Mouse (Mus musculus): ENCODE measurements around the gene Actl6a. TPM values are rescaled to one million over a fixed set of nuclear protein-coding genes. Genes with fewer than 3 reads are reported as not detected.
"Not testable (repeated sequence)": the region's sequence is repeated elsewhere in the genome, so short reads cannot be mapped to it uniquely, and the experiment has no call there.

Actl6a gene
- polyA plus RNA-seq, 1 experiment from 2014 or later: 55.3 TPM

GRCm38 (mm10) chr3:32690901-32691300 lies 15.2 kb upstream of the Actl6a start:
- no peak overlapping the region for H3K27ac ChIP-seq (ENCODE audit: low read depth, low read length)
- H3K9ac ChIP-seq (ENCODE audit: low read depth, low read length): no peak overlapping the region
- no peaks in the 10 kb centered on the region for H3K27me3 ChIP-seq (replicated peaks; ENCODE audit: control insufficient read depth, insufficient read depth, low read length)
- ATAC-seq: no peak
- no peaks in the 10 kb centered on the region for H3K4me1 ChIP-seq (ENCODE audit: control insufficient read depth, insufficient read depth, low read depth, low read length)
- no peak overlapping the region for H3K4me3 ChIP-seq (ENCODE audit: low read length)
- no peaks in the 10 kb centered on the region for H3K9me3 ChIP-seq (ENCODE audit: control insufficient read depth, low read length)
- H3K36me3 ChIP-seq (ENCODE audit: control insufficient read depth, insufficient read depth, low read length): no peaks in the 10 kb centered on the region
- 48% methylated on average over 1 of the region's 1 CpGs for WGBS
- H3K4me2 ChIP-seq (ENCODE audit: low read length): no peak overlapping the region

GRCm38 (mm10) chr3:32691841-32692240 lies 14.3 kb upstream of the Actl6a start:
- Histone ChIP-seq H3K9me3 (ENCODE audit: control insufficient read depth, low read length) (no peaks in the 10 kb centered on the region), H3K4me1 (ENCODE audit: control insufficient read depth, insufficient read depth, low read depth, low read length) (no peaks in the 10 kb centered on the region), H3K9ac (ENCODE audit: low read depth, low read length) (no peak overlapping the region), H3K27me3 (replicated peaks; ENCODE audit: control insufficient read depth, insufficient read depth, low read length) (no peaks in the 10 kb centered on the region), H3K4me2 (ENCODE audit: low read length) (no peak overlapping the region), H3K27ac (ENCODE audit: low read depth, low read length) (no peak overlapping the region), H3K36me3 (ENCODE audit: control insufficient read depth, insufficient read depth, low read length) (no peaks in the 10 kb centered on the region), H3K4me3 (ENCODE audit: low read length) (no peak overlapping the region)
- 79% methylated on average over 5 of the region's 5 CpGs for WGBS
- no peak for ATAC-seq

DNA sequence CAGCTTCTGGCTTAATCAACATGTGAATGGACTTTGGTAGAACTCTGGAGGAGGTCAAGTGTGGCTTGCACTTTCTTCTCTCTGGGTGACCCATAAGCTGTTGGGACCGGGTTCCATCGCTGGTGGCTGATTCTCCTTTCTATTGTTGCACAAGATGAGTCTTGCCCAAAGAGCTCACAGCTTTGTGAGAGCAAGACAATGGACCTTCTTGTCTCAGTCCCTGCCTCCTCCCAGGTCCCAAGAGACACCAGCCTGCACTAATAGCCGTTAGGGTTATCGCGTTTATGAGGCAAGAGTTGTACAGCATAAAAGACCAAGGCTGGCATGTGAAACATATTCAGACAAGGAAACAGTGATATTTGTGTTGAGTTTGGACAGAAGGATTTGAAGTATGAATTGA lies 11.9 kb upstream of the Actl6a start:
- H3K36me3 ChIP-seq (ENCODE audit: control insufficient read depth, insufficient read depth, low read length): no peaks in the 10 kb centered on the region
- no peak overlapping the region for H3K9ac ChIP-seq (ENCODE audit: low read depth, low read length)
- no peaks in the 10 kb centered on the region for H3K4me1 ChIP-seq (ENCODE audit: control insufficient read depth, insufficient read depth, low read depth, low read length)
- H3K4me2 ChIP-seq (ENCODE audit: low read length): no peak overlapping the region
- H3K27me3 ChIP-seq (replicated peaks; ENCODE audit: control insufficient read depth, insufficient read depth, low read length): no peaks in the 10 kb centered on the region
- no peaks in the 10 kb centered on the region for H3K9me3 ChIP-seq (ENCODE audit: control insufficient read depth, low read length)
- H3K27ac ChIP-seq (ENCODE audit: low read depth, low read length): no peak overlapping the region
- ATAC-seq: no peak
- no peak overlapping the region for H3K4me3 ChIP-seq (ENCODE audit: low read length)
- 54% methylated on average over 5 of the region's 5 CpGs for WGBS

GRCm38 (mm10) chr3:32694737-32695582 lies 11.1 kb upstream of the Actl6a start:
- Histone ChIP-seq H3K9me3 (ENCODE audit: control insufficient read depth, low read length) (no peaks in the 10 kb centered on the region), H3K4me3 (ENCODE audit: low read length) (no peak overlapping the region), H3K4me1 (ENCODE audit: control insufficient read depth, insufficient read depth, low read depth, low read length) (no peaks in the 10 kb centered on the region), H3K27ac (ENCODE audit: low read depth, low read length) (no peak overlapping the region), H3K27me3 (replicated peaks; ENCODE audit: control insufficient read depth, insufficient read depth, low read length) (no peaks in the 10 kb centered on the region), H3K4me2 (ENCODE audit: low read length) (no peak overlapping the region), H3K36me3 (ENCODE audit: control insufficient read depth, insufficient read depth, low read length) (no peaks in the 10 kb centered on the region), H3K9ac (ENCODE audit: low read depth, low read length) (no peak overlapping the region)
- WGBS: 81% methylated on average over 12 of the region's 12 CpGs
- ATAC-seq: no peak

DNA sequence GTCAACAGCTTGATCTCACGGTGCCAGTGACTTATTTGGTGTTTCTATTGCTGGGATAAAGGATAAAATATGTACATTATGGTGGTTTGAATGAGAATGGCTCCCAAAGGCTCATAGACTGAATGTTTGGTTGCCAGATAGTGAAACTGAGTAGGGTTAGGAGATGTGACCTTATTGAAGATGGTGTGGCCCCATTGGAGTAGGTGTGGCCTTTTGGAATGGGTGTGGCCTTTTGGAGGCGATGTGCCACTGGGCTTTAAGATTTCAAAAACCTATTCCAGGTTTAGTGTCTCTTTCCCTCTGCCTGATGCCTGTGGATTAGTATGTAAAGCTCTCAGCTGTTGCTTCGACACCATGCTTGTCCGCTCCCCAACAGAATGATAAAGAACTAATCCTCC lies 10.5 kb upstream of the Actl6a start:
- WGBS: 83% methylated on average over 4 of the region's 4 CpGs
- no peak for ATAC-seq
- Histone ChIP-seq H3K4me2 (ENCODE audit: low read length) (no peak overlapping the region), H3K9ac (ENCODE audit: low read depth, low read length) (no peak overlapping the region), H3K27me3 (replicated peaks; ENCODE audit: control insufficient read depth, insufficient read depth, low read length) (no peaks in the 10 kb centered on the region), H3K36me3 (ENCODE audit: control insufficient read depth, insufficient read depth, low read length) (no peaks in the 10 kb centered on the region), H3K27ac (ENCODE audit: low read depth, low read length) (no peak overlapping the region), H3K9me3 (ENCODE audit: control insufficient read depth, low read length) (no peaks in the 10 kb centered on the region), H3K4me3 (ENCODE audit: low read length) (no peak overlapping the region), H3K4me1 (ENCODE audit: control insufficient read depth, insufficient read depth, low read depth, low read length) (no peaks in the 10 kb centered on the region)

GRCm38 (mm10) chr3:32698228-32698863 lies 7.8 kb upstream of the Actl6a start:
- no peaks in the 10 kb centered on the region for H3K4me1 ChIP-seq (ENCODE audit: control insufficient read depth, insufficient read depth, low read depth, low read length)
- H3K27ac ChIP-seq (ENCODE audit: low read depth, low read length): no peak overlapping the region
- H3K9me3 ChIP-seq (ENCODE audit: control insufficient read depth, low read length): no peaks in the 10 kb centered on the region
- ATAC-seq: peak; percentile 92
- no peak overlapping the region for H3K9ac ChIP-seq (ENCODE audit: low read depth, low read length)
- no peak overlapping the region for H3K4me3 ChIP-seq (ENCODE audit: low read length)
- no peaks in the 10 kb centered on the region for H3K27me3 ChIP-seq (replicated peaks; ENCODE audit: control insufficient read depth, insufficient read depth, low read length)
- no peak overlapping the region for H3K4me2 ChIP-seq (ENCODE audit: low read length)
- H3K36me3 ChIP-seq (ENCODE audit: control insufficient read depth, insufficient read depth, low read length): no peaks in the 10 kb centered on the region
- 29% methylated on average over 7 of the region's 7 CpGs for WGBS

- not testable (repeated sequence) for H3K4me3 ChIP-seq (ENCODE audit: low read length); H3K36me3 ChIP-seq (ENCODE audit: control insufficient read depth, insufficient read depth, low read length); H3K4me2 ChIP-seq (ENCODE audit: low read length); H3K4me1 ChIP-seq (ENCODE audit: control insufficient read depth, insufficient read depth, low read depth, low read length); ATAC-seq; H3K9ac ChIP-seq (ENCODE audit: low read depth, low read length); H3K27me3 ChIP-seq (replicated peaks; ENCODE audit: control insufficient read depth, insufficient read depth, low read length); H3K27ac ChIP-seq (ENCODE audit: low read depth, low read length); H3K9me3 ChIP-seq (ENCODE audit: control insufficient read depth, low read length)
- 92% methylated on average over 6 of the region's 6 CpGs for WGBS
These were observed 2.1 kb upstream of the Actl6a start for GRCm38 (mm10) chr3:32704021-32704420.

DNA sequence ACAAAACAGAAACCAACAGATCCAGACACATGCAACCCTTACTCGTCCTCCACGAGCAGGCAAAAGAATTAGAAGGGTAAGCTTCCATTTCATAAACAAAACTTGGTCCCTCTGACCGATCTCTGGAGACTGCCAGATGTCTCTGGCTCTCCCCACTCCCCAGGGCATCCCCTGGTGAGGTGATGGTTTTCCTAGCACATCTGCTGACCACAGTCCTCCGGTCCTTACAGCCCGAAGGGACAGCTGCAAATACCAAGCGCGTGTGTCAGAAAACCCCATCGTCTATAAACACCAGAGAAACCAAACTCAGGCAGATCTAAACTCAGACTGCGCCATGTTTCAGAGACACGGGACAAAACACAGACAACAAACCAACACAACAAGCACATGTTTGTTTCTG lies 1.5 kb upstream of the Actl6a start:
- H3K27me3 ChIP-seq (replicated peaks; ENCODE audit: control insufficient read depth, insufficient read depth, low read length); ATAC-seq; H3K27ac ChIP-seq (ENCODE audit: low read depth, low read length); H3K36me3 ChIP-seq (ENCODE audit: control insufficient read depth, insufficient read depth, low read length); H3K4me3 ChIP-seq (ENCODE audit: low read length); H3K4me2 ChIP-seq (ENCODE audit: low read length); H3K9ac ChIP-seq (ENCODE audit: low read depth, low read length); H3K4me1 ChIP-seq (ENCODE audit: control insufficient read depth, insufficient read depth, low read depth, low read length); H3K9me3 ChIP-seq (ENCODE audit: control insufficient read depth, low read length): not testable (repeated sequence)
- 92% methylated on average over 10 of the region's 10 CpGs for WGBS

DNA sequence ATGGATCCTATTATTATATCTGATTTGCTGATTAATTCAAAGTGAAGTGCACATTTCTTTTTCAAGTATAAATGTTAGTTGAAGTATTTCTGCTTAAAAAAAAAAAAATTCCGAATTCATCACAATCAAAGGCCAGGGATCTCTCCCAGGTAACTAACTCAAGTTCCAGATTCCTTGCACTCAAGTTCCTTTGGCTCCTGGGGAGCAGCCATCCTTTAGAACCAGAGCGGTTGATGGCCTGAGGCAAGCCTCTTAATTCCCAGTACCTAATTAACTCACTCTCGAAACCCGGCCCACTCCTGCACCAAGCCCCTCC lies 1.9 kb downstream of the Actl6a start:
- H3K9me3 ChIP-seq (ENCODE audit: control insufficient read depth, low read length): no peaks in the 10 kb centered on the region
- peaks cover 8% of the 10 kb centered on the region for H3K4me1 ChIP-seq (ENCODE audit: control insufficient read depth, insufficient read depth, low read depth, low read length)
- no peak for ATAC-seq
- H3K4me2 ChIP-seq (ENCODE audit: low read length): peak overlapping the region; percentile 53
- H3K36me3 ChIP-seq (ENCODE audit: control insufficient read depth, insufficient read depth, low read length): peaks cover 4% of the 10 kb centered on the region
- H3K27me3 ChIP-seq (replicated peaks; ENCODE audit: control insufficient read depth, insufficient read depth, low read length): no peaks in the 10 kb centered on the region
- 6% methylated on average over 4 of the region's 4 CpGs for WGBS
- H3K9ac ChIP-seq (ENCODE audit: low read depth, low read length): no peak overlapping the region
- peak overlapping the region; percentile 87 for H3K4me3 ChIP-seq (ENCODE audit: low read length)
- H3K27ac ChIP-seq (ENCODE audit: low read depth, low read length): no peak overlapping the region; the same call in 1 of the 2 replicates

Data from hindbrain, embryonic 16.5 days (tissue).